Mouse (Mus musculus) embryonic facial prominence, embryonic 14.5 days (tissue): Measurements from ENCODE around the gene Ano8. TPM values are rescaled to one million over a fixed set of nuclear protein-coding genes. Genes with fewer than 3 reads are reported as not detected.

Source experiments
- ATAC-seq: fragments of 200-750 bp; cut with Nextera tagmentation; 2 replicates; pipeline ENCODE4 v1.8.0; 2017; ENCODE audit warnings: low read depth, moderate number of reproducible peaks, moderate TSS enrichment
- DNase-seq: peaks from one replicate; pipeline ENCODE4 v3.0.0-alpha.2; 2015; ENCODE audit warnings: low spot score
- H3K27ac ChIP-seq: fragments of 300-500 bp; sonication (generic); replicated peaks from 2 replicates; pipeline ENCODE4 v1.5.1; 2014; ENCODE audit warnings: low read depth, mild to moderate bottlenecking, low read length, moderate library complexity
- H3K27me3 ChIP-seq: fragments of 300-500 bp; sonication (generic); replicated peaks from 2 replicates; pipeline ENCODE4 v1.6.1; 2014; ENCODE audit warnings: low read length; ENCODE audit not compliant: control insufficient read depth, insufficient read depth
- H3K36me3 ChIP-seq: fragments of 300-500 bp; sonication (generic); 2 replicates; pipeline ENCODE4 v1.6.1; 2014; ENCODE audit warnings: low read length, mixed read lengths; ENCODE audit not compliant: control insufficient read depth, insufficient read depth
- H3K4me1 ChIP-seq: fragments of 300-500 bp; sonication (generic); 2 replicates; pipeline ENCODE4 v1.6.1; 2014; ENCODE audit warnings: antibody characterized with exemption, low read length; ENCODE audit not compliant: control insufficient read depth, insufficient read depth
- H3K4me2 ChIP-seq: fragments of 300-500 bp; sonication (generic); 2 replicates; pipeline ENCODE4 v1.6.1; 2014; ENCODE audit warnings: low read depth, mild to moderate bottlenecking, low read length, moderate library complexity, mixed read lengths
- H3K4me3 ChIP-seq: fragments of 300-500 bp; sonication (generic); 2 replicates; pipeline ENCODE4 v1.5.1; 2014; ENCODE audit warnings: low read depth, mild to moderate bottlenecking, low read length
- H3K9ac ChIP-seq: fragments of 300-500 bp; sonication (generic); 2 replicates; pipeline ENCODE4 v1.6.1; 2014; ENCODE audit warnings: low read depth, mild to moderate bottlenecking, low read length, moderate library complexity, mixed read lengths
- H3K9me3 ChIP-seq: fragments of 300-500 bp; sonication (generic); 2 replicates; pipeline ENCODE4 v1.6.1; 2016; ENCODE audit warnings: low read length; ENCODE audit not compliant: control insufficient read depth
- WGBS: fragments of 180-500 bp; shearing (Covaris S2); extraction: QIAGEN DNeasy Blood & Tissue Kit; methylation state at CpG from one replicate; pipeline ENCODE4 v1.1.7; 2014; 5-methylcytosine and 5-hydroxymethylcytosine counted together
- polyA plus RNA-seq: library from polyadenylated mRNA; unstranded; fragments of >200 nt; fragmentation: Nextera tagmentation; extraction: Ambion mirVana; gene quantifications from 2 replicates; pipeline ENCODE4 v1.2.1, GENCODE M21; 2014

Ano8 gene
- polyA plus RNA-seq, 1 experiment from 2014 or later, result 2.0 TPM

GRCm38 (mm10) chr8:71476099-71476940 lies 9.4 kb downstream of the Ano8 start:
- H3K27me3 ChIP-seq, result no peaks in the 10 kb centered on the region; the same call in 1 of the 2 replicates
- 0% methylated on average over 27 of the region's 121 CpGs for WGBS
- peak overlapping the region; percentile 77 for H3K9ac ChIP-seq
- H3K36me3 ChIP-seq, result peaks cover 63% of the 10 kb centered on the region
- peak overlapping the region; percentile 88 for H3K4me2 ChIP-seq
- ATAC-seq, result peak; percentile 84
- peak overlapping the region; percentile 75 for H3K27ac ChIP-seq
- no peaks in the 10 kb centered on the region for H3K4me1 ChIP-seq
- DNase-seq, result peak; percentile 91
- no peaks in the 10 kb centered on the region for H3K9me3 ChIP-seq
- peak overlapping the region; percentile 65 for H3K4me3 ChIP-seq

- Histone ChIP-seq H3K9ac (peak overlapping the region; percentile 77), H3K27me3 (no peaks in the 10 kb centered on the region; the same call in 1 of the 2 replicates), H3K9me3 (no peaks in the 10 kb centered on the region), H3K4me2 (peak overlapping the region; percentile 88), H3K36me3 (peaks cover 63% of the 10 kb centered on the region), H3K4me3 (peak overlapping the region; percentile 65), H3K4me1 (no peaks in the 10 kb centered on the region), H3K27ac (peak overlapping the region; percentile 75; the same call in 1 of the 2 replicates)
- DNase-seq, result no peak
- WGBS, result 23% methylated on average over 4 of the region's 4 CpGs
- no peak for ATAC-seq
Measured at GRCm38 (mm10) chr8:71475702-71476075, 10.1 kb downstream of the Ano8 start.

GRCm38 (mm10) chr8:71474785-71475701 lies 10.7 kb downstream of the Ano8 start:
- Histone ChIP-seq H3K36me3 (peaks cover 57% of the 10 kb centered on the region), H3K4me2 (no peak overlapping the region), H3K9ac (no peak overlapping the region)

DNA sequence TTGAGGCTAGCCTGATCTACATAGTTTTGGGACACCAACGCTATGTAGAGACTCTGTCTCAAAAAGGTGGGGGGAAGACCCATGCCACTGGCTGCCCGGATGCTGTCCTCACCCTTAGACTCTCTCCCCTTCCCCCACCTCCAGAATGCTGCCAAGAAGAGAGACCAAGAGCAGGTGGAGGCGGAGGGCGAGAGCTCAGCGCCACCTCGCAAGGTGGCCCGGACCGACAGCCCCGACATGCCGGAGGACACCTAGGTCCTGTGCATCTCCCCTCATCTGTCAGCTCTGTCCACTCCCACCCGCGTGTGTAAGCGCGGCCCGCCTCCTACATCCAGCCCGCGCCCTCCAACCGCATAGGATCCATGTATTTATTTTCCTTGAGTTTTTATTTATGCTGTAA lies 11.4 kb downstream of the Ano8 start:
- no peak overlapping the region for H3K4me3 ChIP-seq
- WGBS, result 95% methylated on average over 17 of the region's 18 CpGs

More at GRCm38 (mm10) chr8:71474785-71475701, 10.7 kb downstream of the Ano8 start:
- DNase-seq (no peak), ATAC-seq (no peak)
- Histone ChIP-seq H3K27ac (no peak overlapping the region), H3K4me1 (peaks cover 2% of the 10 kb centered on the region; the same call in 1 of the 2 replicates), H3K4me3 (no peak overlapping the region), H3K27me3 (no peaks in the 10 kb centered on the region; the same call in 1 of the 2 replicates), H3K9me3 (no peaks in the 10 kb centered on the region)
- WGBS, result 87% methylated on average over 25 of the region's 25 CpGs

GRCm38 (mm10) chr8:71472601-71473386 lies 13.0 kb downstream of the Ano8 start:
- Histone ChIP-seq H3K36me3 (peaks cover 48% of the 10 kb centered on the region), H3K4me3 (no peak overlapping the region), H3K4me1 (peaks cover 7% of the 10 kb centered on the region), H3K27me3 (no peaks in the 10 kb centered on the region), H3K4me2 (no peak overlapping the region), H3K9me3 (no peaks in the 10 kb centered on the region), H3K9ac (no peak overlapping the region), H3K27ac (no peak overlapping the region)
- DNase-seq, result no peak
- 89% methylated on average over 8 of the region's 8 CpGs for WGBS
- no peak for ATAC-seq

More for the DNA sequence above, 11.4 kb downstream of the Ano8 start:
- H3K4me2 ChIP-seq, result no peak overlapping the region
- DNase-seq (no peak), ATAC-seq (no peak)
- H3K9ac ChIP-seq, result no peak overlapping the region
- H3K27ac ChIP-seq, result no peak overlapping the region
- no peaks in the 10 kb centered on the region; the same call in 1 of the 2 replicates for H3K27me3 ChIP-seq
- H3K9me3 ChIP-seq, result no peaks in the 10 kb centered on the region
- H3K4me1 ChIP-seq, result peaks cover 7% of the 10 kb centered on the region
- peaks cover 52% of the 10 kb centered on the region for H3K36me3 ChIP-seq

GRCm38 (mm10) chr8:71471861-71472260 lies 13.9 kb downstream of the Ano8 start:
- ATAC-seq (no peak), DNase-seq (no peak)
- Histone ChIP-seq H3K4me2 (no peak overlapping the region), H3K9me3 (no peaks in the 10 kb centered on the region), H3K27me3 (no peaks in the 10 kb centered on the region), H3K36me3 (peaks cover 48% of the 10 kb centered on the region), H3K27ac (no peak overlapping the region), H3K4me1 (peaks cover 7% of the 10 kb centered on the region), H3K9ac (no peak overlapping the region), H3K4me3 (no peak overlapping the region)
- 94% methylated on average over 17 of the region's 17 CpGs for WGBS

GRCm38 (mm10) chr8:71470913-71471255 lies 14.9 kb downstream of the Ano8 start:
- 62% methylated on average over 5 of the region's 5 CpGs for WGBS
- H3K36me3 ChIP-seq, result peaks cover 48% of the 10 kb centered on the region
- H3K27ac ChIP-seq, result no peak overlapping the region
- H3K4me2 ChIP-seq, result no peak overlapping the region
- no peaks in the 10 kb centered on the region for H3K9me3 ChIP-seq
- H3K4me3 ChIP-seq, result no peak overlapping the region
- no peak for DNase-seq
- H3K27me3 ChIP-seq, result no peaks in the 10 kb centered on the region
- H3K9ac ChIP-seq, result no peak overlapping the region
- peaks cover 7% of the 10 kb centered on the region for H3K4me1 ChIP-seq
- no peak for ATAC-seq
